Mouse (Mus musculus): ENCODE data around the gene Cd300a.

GRCm38 (mm10) chr11:114880185-114880584 lies 9.7 kb upstream of the Cd300a start:
- TF ChIP-seq CTCF (IDR thresholded peaks at IDR 0.05; ENCODE audit: extremely low read depth, insufficient read depth, low read length), result no peak
- no peak for TF ChIP-seq POLR2A (IDR thresholded peaks at IDR 0.05; ENCODE audit: extremely low read depth, insufficient read depth, low read length)
